Mouse (Mus musculus) hindbrain, postnatal 0 days (tissue): ENCODE measurements at regions not wholly inside any gene's neighbourhood (a gene's known extent, or its start where the extent isn't known, plus 50 kb on each side); places are given as distances from the start of the nearest gene placed in this dataset.
A peak's percentile ranks its signal among the peaks of the same experiment; 100 is the strongest.

Experiments
- ATAC-seq: fragments of 200-750 bp; cut with Nextera tagmentation; 2 replicates; pipeline ENCODE4 v1.8.0; 2017; ENCODE audit warnings: mild to moderate bottlenecking, moderate TSS enrichment, moderate library complexity
- DNase-seq: peaks from one replicate; pipeline ENCODE4 v3.0.0-alpha.2; 2015; ENCODE audit warnings: low spot score
- H3K27ac ChIP-seq: fragments of 300-500 bp; sonication (generic); 2 replicates; pipeline ENCODE4 v1.5.1; 2014; ENCODE audit warnings: mild to moderate bottlenecking
- H3K27me3 ChIP-seq: fragments of 300-500 bp; sonication (generic); 2 replicates; pipeline ENCODE4 v1.6.1; 2014; ENCODE audit warnings: low read length, mixed read lengths; ENCODE audit not compliant: insufficient read depth
- H3K36me3 ChIP-seq: fragments of 300-500 bp; sonication (generic); 2 replicates; pipeline ENCODE4 v1.6.1; 2014; ENCODE audit warnings: low read length, mixed read lengths; ENCODE audit not compliant: insufficient read depth
- H3K4me1 ChIP-seq: fragments of 300-500 bp; sonication (generic); 2 replicates; pipeline ENCODE4 v1.6.1; 2014; ENCODE audit warnings: antibody characterized with exemption, low read length, mixed read lengths; ENCODE audit not compliant: insufficient read depth
- H3K4me2 ChIP-seq: fragments of 300-500 bp; sonication (generic); 2 replicates; pipeline ENCODE4 v1.6.1; 2014; ENCODE audit warnings: low read depth, mild to moderate bottlenecking, low read length, moderate library complexity, mixed read lengths
- H3K4me3 ChIP-seq: fragments of 300-500 bp; sonication (generic); 2 replicates; pipeline ENCODE4 v1.5.1; 2014; ENCODE audit warnings: low read length
- H3K9ac ChIP-seq: fragments of 300-500 bp; sonication (generic); replicated peaks from 2 replicates; pipeline ENCODE4 v1.6.1; 2014; ENCODE audit warnings: mild to moderate bottlenecking, low read length, moderate library complexity, mixed read lengths
- H3K9me3 ChIP-seq: fragments of 300-500 bp; sonication (generic); 2 replicates; pipeline ENCODE4 v1.6.1; 2016; ENCODE audit warnings: low read length, mixed read lengths
- CTCF ChIP-seq: IDR thresholded peaks from 2 replicates; pipeline ENCODE4 v1.5.1; 2016; ENCODE audit warnings: antibody characterized with exemption, control low read depth, low read depth
- WGBS: fragments of 180-500 bp; shearing (Covaris S2); extraction: QIAGEN DNeasy Blood & Tissue Kit; methylation state at CpG from one replicate; pipeline ENCODE4 v1.1.7; 2014; 5-methylcytosine and 5-hydroxymethylcytosine counted together

DNA sequence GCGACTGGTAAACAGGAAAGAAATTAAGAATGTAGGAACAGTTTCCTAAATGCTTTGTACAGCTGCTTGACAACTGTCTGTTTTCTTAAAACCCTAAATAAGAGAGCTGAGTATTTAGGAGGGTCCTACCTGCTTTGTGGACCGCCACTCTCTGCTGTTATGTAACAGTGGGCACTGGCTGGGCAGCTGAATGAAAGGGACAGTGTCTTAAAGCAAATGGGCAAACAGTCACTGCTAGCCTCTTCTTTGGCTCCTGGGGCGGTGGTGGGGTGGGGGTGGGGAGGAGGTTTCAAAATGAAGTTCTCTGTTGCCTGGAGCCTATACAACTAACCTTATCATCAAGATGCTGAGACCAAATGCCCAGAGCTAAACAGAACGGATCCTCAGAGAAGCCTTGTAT, 208.4 kb upstream of the Sox2 start:
- no peaks in the 10 kb centered on the region for H3K27me3 ChIP-seq
- peak; percentile 64 for ATAC-seq
- H3K27ac ChIP-seq = peak overlapping the region; percentile 70
- peak overlapping the region; percentile 28 for H3K4me2 ChIP-seq
- 0 out of 2 replicates have a peak, but pooled peaks cover 3% of the 10 kb centered on the region for H3K4me1 ChIP-seq
- no peak for TF ChIP-seq CTCF
- no peaks in the 10 kb centered on the region for H3K9me3 ChIP-seq
- no peak overlapping the region for H3K4me3 ChIP-seq
- H3K36me3 ChIP-seq = no peaks in the 10 kb centered on the region
- no peak for DNase-seq
- H3K9ac ChIP-seq = no peak overlapping the region
- 47% methylated on average over 4 of the region's 4 CpGs for WGBS

DNA sequence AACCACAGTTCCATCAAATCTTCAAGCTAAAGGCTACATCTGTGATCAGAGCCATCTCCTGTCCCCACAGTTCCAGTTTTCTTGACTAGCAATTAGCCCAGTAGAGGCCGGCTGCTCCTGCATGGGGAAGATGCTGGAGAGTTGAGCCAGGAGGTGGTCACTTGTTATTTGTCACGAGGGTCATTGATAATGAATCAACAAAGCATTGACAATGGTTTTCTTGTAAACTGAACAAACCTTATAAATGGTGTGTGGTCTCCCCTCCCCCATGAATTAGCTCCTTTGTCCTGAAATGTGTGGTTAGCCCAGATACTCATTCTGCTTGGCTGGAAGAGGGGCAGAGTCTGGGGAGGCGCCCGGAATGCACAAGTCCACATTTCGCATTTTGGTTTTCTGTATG, 208.9 kb upstream of the Sox2 start:
- ATAC-seq = peak; percentile 75

DNA sequence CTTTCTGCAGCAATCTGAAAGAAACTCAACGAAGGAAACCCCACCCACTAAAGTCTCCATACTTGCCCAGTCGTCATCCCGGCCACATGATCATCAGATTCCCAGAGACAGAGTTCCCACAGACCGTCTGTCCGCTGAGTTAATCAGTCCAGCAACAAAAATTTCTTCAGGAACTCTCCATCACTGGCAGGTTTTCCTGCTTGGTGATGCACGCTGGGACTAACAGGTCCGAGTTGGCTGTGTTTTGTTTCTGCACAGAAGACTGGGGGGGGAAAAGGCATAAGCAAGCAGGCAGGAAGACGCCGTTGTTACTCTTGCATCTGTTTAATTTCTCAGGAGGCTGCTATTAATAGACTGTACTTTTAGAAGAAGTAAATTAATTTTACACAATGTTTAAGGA, 215.3 kb upstream of the Sox2 start:
- H3K4me3 ChIP-seq = no peak overlapping the region
- H3K27me3 ChIP-seq = no peaks in the 10 kb centered on the region
- DNase-seq (peak; percentile 20), ATAC-seq (peak; percentile 30; the same call in 1 of the 2 replicates)
- no peak for TF ChIP-seq CTCF
- H3K4me1 ChIP-seq = no peaks in the 10 kb centered on the region
- no peaks in the 10 kb centered on the region for H3K36me3 ChIP-seq
- no peak overlapping the region for H3K27ac ChIP-seq
- peak overlapping the region; percentile 30 for H3K4me2 ChIP-seq
- WGBS = 37% methylated on average over 9 of the region's 9 CpGs
- H3K9ac ChIP-seq = no peak overlapping the region
- H3K9me3 ChIP-seq = no peaks in the 10 kb centered on the region

More for the DNA sequence above, 208.9 kb upstream of the Sox2 start:
- Histone ChIP-seq H3K27me3 (no peaks in the 10 kb centered on the region), H3K9ac (no peak overlapping the region), H3K36me3 (no peaks in the 10 kb centered on the region), H3K27ac (peak overlapping the region; percentile 70), H3K4me1 (0 out of 2 replicates have a peak, but pooled peaks cover 3% of the 10 kb centered on the region), H3K4me2 (no peak overlapping the region), H3K4me3 (no peak overlapping the region), H3K9me3 (no peaks in the 10 kb centered on the region)
- DNase-seq = peak; percentile 63
- TF ChIP-seq CTCF = no peak
- 27% methylated on average over 5 of the region's 5 CpGs for WGBS

DNA sequence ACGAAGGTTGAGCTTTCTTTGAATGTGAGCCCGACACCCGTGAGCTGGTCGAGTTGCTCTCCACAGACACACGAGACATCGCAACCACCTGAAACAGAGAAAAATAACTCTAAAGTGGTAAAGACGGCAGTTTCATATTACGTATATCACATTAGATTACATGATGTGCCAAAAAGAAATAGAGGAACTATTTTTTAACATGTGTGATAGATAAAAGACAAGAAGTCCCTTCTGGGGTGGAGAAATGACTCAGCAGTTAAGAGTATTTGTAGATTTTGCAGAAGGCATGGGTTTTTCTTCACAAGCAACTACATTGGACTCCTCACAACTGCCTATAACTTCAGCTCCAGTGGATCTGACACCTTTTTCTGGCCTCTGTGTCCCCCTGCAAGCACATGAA, 222.2 kb upstream of the Sox2 start:
- no peaks in the 10 kb centered on the region for H3K27me3 ChIP-seq
- ATAC-seq = no peak
- 94% methylated on average over 8 of the region's 8 CpGs for WGBS
- H3K9me3 ChIP-seq = no peaks in the 10 kb centered on the region
- H3K27ac ChIP-seq = no peak overlapping the region
- TF ChIP-seq CTCF = no peak
- H3K4me3 ChIP-seq = no peak overlapping the region
- no peak overlapping the region for H3K9ac ChIP-seq
- no peak overlapping the region for H3K4me2 ChIP-seq
- no peaks in the 10 kb centered on the region for H3K36me3 ChIP-seq
- DNase-seq = no peak
- no peaks in the 10 kb centered on the region for H3K4me1 ChIP-seq

DNA sequence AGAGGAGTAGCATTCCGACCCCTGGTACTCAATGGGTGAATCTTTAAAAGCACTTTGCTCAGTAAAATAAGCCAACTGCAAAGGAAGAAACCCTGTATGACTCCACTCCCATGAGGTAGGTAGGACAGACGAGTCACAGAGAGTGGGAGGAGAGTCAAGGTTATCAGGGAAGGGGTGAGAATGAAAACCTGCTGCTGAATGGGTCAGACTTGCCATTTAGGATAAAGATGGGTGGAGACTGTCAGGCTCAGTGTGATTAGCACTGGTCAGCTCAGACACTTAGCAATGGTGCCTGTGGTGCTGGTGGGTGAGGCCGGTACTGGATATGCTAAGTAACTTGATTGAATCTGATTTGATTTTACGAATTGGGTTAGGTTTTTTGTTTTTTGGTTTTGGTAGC, 222.7 kb upstream of the Sox2 start:
- H3K4me1 ChIP-seq = no peaks in the 10 kb centered on the region
- H3K27ac ChIP-seq = no peak overlapping the region
- H3K4me3 ChIP-seq = no peak overlapping the region
- no peaks in the 10 kb centered on the region for H3K36me3 ChIP-seq
- DNase-seq (no peak), ATAC-seq (no peak)
- TF ChIP-seq CTCF = no peak
- no peak overlapping the region for H3K9ac ChIP-seq
- H3K9me3 ChIP-seq = no peaks in the 10 kb centered on the region
- H3K27me3 ChIP-seq = no peaks in the 10 kb centered on the region
- H3K4me2 ChIP-seq = no peak overlapping the region
- 89% methylated on average over 4 of the region's 4 CpGs for WGBS

DNA sequence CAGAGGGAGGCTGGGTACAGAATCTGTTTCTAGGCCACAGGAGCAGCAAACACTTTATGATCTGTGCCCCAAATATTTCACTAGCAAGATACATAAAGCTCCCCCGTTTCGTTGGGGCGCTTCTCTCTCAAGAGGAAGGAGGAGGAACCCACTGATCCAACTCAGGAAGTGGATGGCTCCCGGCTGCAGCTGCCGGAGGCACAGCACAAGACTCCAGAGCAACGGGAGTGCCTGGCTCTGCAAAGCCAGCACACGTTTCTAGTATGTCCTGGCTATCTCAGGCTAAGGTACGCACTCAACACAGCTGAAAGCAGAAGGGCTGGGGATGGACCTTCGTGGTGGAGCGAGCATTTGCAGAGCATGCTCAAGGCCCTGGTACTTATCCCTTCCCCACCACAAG, 223.2 kb upstream of the Sox2 start:
- no peak for DNase-seq
- Histone ChIP-seq H3K4me3 (no peak overlapping the region), H3K9ac (no peak overlapping the region), H3K4me2 (no peak overlapping the region), H3K27ac (no peak overlapping the region), H3K27me3 (no peaks in the 10 kb centered on the region), H3K4me1 (no peaks in the 10 kb centered on the region), H3K9me3 (no peaks in the 10 kb centered on the region), H3K36me3 (no peaks in the 10 kb centered on the region)
- TF ChIP-seq CTCF = no peak
- WGBS = 88% methylated on average over 10 of the region's 10 CpGs
- no peak for ATAC-seq

DNA sequence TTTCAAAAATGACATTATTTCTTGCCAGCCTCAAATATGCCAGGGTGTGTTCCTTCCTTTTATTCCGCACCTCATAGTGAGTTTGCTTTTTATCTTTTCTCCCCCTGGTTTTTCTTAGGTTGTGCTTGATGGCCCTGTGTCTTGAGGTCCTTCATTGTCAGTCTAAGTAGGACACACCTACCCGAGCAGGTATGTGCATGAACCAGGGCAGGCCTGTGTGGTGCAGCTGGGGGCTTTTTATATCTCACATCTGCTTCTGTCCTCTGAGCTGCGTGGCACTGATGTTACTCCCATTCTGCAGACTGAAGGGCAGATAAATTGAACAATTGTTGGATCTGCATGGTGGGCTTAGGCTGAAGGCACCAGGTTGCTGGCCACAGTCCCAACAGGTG, 238.3 kb upstream of the Sox2 start:
- ATAC-seq = peak; percentile 43; the same call in 1 of the 2 replicates
- H3K9me3 ChIP-seq = no peaks in the 10 kb centered on the region
- 48% methylated on average over 3 of the region's 3 CpGs for WGBS
- H3K4me1 ChIP-seq = no peaks in the 10 kb centered on the region
- TF ChIP-seq CTCF = no peak
- H3K27me3 ChIP-seq = no peaks in the 10 kb centered on the region
- no peaks in the 10 kb centered on the region for H3K36me3 ChIP-seq
- DNase-seq = no peak
- H3K9ac ChIP-seq = no peak overlapping the region
- H3K4me2 ChIP-seq = peak overlapping the region; percentile 11
- peak overlapping the region; percentile 57 for H3K27ac ChIP-seq
- H3K4me3 ChIP-seq = no peak overlapping the region
